Mouse (Mus musculus): Measurements from ENCODE around the gene Hist1h3g. TPM values are rescaled to one million over a fixed set of nuclear protein-coding genes. Genes with fewer than 3 reads are reported as not detected.
A peak's percentile ranks its signal among the peaks of the same experiment; 100 is the strongest.
"Not testable (repeated sequence)": the region's sequence is repeated elsewhere in the genome, so short reads cannot be mapped to it uniquely, and the experiment has no call there.

Hist1h3g gene
- polyA plus RNA-seq, 1 experiment from 2014 or later = 5.7 TPM

GRCm38 (mm10) chr13:23543965-23544786, 9.0 kb downstream of the Hist1h3g start, which contains the start of gene Hist1h3f:
Hist1h3f (plus strand) TSS chr13:23544052.
- H3K4me1 ChIP-seq (replicated peaks; ENCODE audit: control insufficient read depth, insufficient read depth, low read length) = no peaks in the 10 kb centered on the region
- peak within 1 kb of the TSS; percentile 40 for H3K4me3 ChIP-seq (ENCODE audit: low read depth, low read length)
- H3K36me3 ChIP-seq (ENCODE audit: control insufficient read depth, insufficient read depth, low read length) = no peaks in the 10 kb centered on the region
- H3K9me3 ChIP-seq (ENCODE audit: control insufficient read depth, low read length) = no peaks in the 10 kb centered on the region
- H3K4me2 ChIP-seq (ENCODE audit: low read depth, low read length, severe bottlenecking) = peak within 1 kb of the TSS; percentile 74
- DNase-seq (ENCODE audit: low spot score) (peak; percentile 79), ATAC-seq (replicated peaks; ENCODE audit: low FRiP score) (peak; percentile 94)
- H3K27ac ChIP-seq (ENCODE audit: low read depth, low read length) = peak within 1 kb of the TSS; percentile 94
- H3K27me3 ChIP-seq (ENCODE audit: control insufficient read depth, insufficient read depth, low read length) = no peaks in the 10 kb centered on the region
- H3K9ac ChIP-seq (ENCODE audit: low read length) = peak within 1 kb of the TSS; percentile 68
- under 1% methylated on average over 24 of the region's 45 CpGs for WGBS

DNA sequence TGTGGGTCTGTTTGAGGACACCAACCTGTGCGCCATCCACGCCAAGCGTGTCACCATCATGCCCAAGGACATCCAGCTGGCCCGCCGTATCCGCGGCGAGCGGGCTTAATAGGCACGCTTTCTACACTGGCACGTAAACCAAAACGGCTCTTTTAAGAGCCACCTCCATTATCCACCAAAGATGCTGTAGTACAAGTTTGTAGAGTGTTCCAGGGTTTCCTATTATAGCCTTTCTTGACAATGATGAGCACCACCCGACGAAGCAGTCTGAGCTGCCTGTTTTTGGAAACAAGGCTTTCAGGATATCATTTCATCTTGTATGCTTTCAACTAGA, 9.5 kb downstream of the Hist1h3g start:
- H3K4me3 ChIP-seq (ENCODE audit: low read depth, low read length) = peak overlapping the region; percentile 37
- ATAC-seq (replicated peaks; ENCODE audit: low FRiP score); H3K9me3 ChIP-seq (ENCODE audit: control insufficient read depth, low read length); DNase-seq (ENCODE audit: low spot score); H3K36me3 ChIP-seq (ENCODE audit: control insufficient read depth, insufficient read depth, low read length); H3K4me1 ChIP-seq (replicated peaks; ENCODE audit: control insufficient read depth, insufficient read depth, low read length); H3K27ac ChIP-seq (ENCODE audit: low read depth, low read length); H3K27me3 ChIP-seq (ENCODE audit: control insufficient read depth, insufficient read depth, low read length): not testable (repeated sequence)
- H3K9ac ChIP-seq (ENCODE audit: low read length) = peak overlapping the region; percentile 64
- H3K4me2 ChIP-seq (ENCODE audit: low read depth, low read length, severe bottlenecking) = peak overlapping the region; percentile 38; the same call in 1 of the 2 replicates
- WGBS = 0% methylated on average over 11 of the region's 14 CpGs

DNA sequence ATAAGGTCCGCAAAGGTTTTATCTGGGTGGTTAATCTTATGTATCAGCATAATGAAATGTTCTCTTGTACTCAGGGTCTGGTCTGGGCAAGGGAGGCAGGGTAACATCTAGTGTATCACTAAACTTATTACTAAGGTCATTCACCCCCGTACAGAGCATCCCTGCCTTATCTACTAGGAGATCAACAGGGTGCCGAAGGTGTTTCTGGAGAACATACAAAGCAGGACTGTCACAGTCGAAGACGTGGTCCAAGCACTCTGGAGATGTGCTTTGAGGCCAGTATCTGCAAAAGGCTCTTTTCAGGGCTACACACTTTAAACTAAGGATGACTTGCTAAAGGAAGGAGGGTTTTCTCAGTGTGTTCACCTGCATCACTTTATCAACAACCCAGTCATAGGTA, 11.5 kb downstream of the Hist1h3g start:
- H3K27me3 ChIP-seq (ENCODE audit: control insufficient read depth, insufficient read depth, low read length) = no peaks in the 10 kb centered on the region
- no peaks in the 10 kb centered on the region for H3K36me3 ChIP-seq (ENCODE audit: control insufficient read depth, insufficient read depth, low read length)
- no peak overlapping the region for H3K4me3 ChIP-seq (ENCODE audit: low read depth, low read length)
- no peaks in the 10 kb centered on the region for H3K9me3 ChIP-seq (ENCODE audit: control insufficient read depth, low read length)
- no peak overlapping the region for H3K9ac ChIP-seq (ENCODE audit: low read length)
- DNase-seq (ENCODE audit: low spot score) (no peak), ATAC-seq (replicated peaks; ENCODE audit: low FRiP score) (no peak)
- WGBS = 87% methylated on average over 5 of the region's 5 CpGs
- peak overlapping the region; percentile 62 for H3K27ac ChIP-seq (ENCODE audit: low read depth, low read length)
- no peaks in the 10 kb centered on the region for H3K4me1 ChIP-seq (replicated peaks; ENCODE audit: control insufficient read depth, insufficient read depth, low read length)
- no peak overlapping the region for H3K4me2 ChIP-seq (ENCODE audit: low read depth, low read length, severe bottlenecking)

DNA sequence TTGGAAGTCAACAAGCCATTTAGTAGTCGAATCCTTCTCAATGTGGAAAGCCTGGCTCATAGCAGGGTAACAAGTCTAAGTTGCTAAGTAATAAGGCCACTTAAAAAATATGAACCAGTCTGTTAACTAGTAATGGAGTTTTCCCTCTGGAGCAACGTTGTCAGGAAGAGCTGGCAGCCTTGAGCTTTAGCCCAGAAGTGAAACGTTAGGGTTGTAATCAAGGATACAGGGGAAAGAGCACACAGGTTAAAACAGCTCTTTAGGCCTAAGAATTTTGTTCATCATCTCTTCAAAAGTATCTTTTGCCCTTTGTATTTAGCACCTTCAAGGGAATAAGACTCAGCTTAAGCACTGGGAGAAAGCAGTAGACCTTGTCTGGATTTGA, 15.5 kb downstream of the Hist1h3g start:
- Histone ChIP-seq H3K36me3 (ENCODE audit: control insufficient read depth, insufficient read depth, low read length) (no peaks in the 10 kb centered on the region), H3K27ac (ENCODE audit: low read depth, low read length) (peak overlapping the region; percentile 93), H3K9ac (ENCODE audit: low read length) (peak overlapping the region; percentile 71), H3K4me1 (replicated peaks; ENCODE audit: control insufficient read depth, insufficient read depth, low read length) (no peaks in the 10 kb centered on the region), H3K4me3 (ENCODE audit: low read depth, low read length) (peak overlapping the region; percentile 36), H3K4me2 (ENCODE audit: low read depth, low read length, severe bottlenecking) (peak overlapping the region; percentile 55), H3K27me3 (ENCODE audit: control insufficient read depth, insufficient read depth, low read length) (no peaks in the 10 kb centered on the region), H3K9me3 (ENCODE audit: control insufficient read depth, low read length) (no peaks in the 10 kb centered on the region)
- no peak for ATAC-seq (replicated peaks; ENCODE audit: low FRiP score)
- 8% methylated on average over 3 of the region's 3 CpGs for WGBS
- no peak for DNase-seq (ENCODE audit: low spot score)

GRCm38 (mm10) chr13:23551146-23551834, 16.1 kb downstream of the Hist1h3g start, which contains the start of gene Hist1h4f:
Hist1h4f (minus strand) TSS chr13:23551648.
- H3K9me3 ChIP-seq (ENCODE audit: control insufficient read depth, low read length); H3K36me3 ChIP-seq (ENCODE audit: control insufficient read depth, insufficient read depth, low read length); H3K4me1 ChIP-seq (replicated peaks; ENCODE audit: control insufficient read depth, insufficient read depth, low read length); H3K27me3 ChIP-seq (ENCODE audit: control insufficient read depth, insufficient read depth, low read length): not testable (repeated sequence)
- WGBS = under 1% methylated on average over 44 of the region's 47 CpGs
- H3K4me2 ChIP-seq (ENCODE audit: low read depth, low read length, severe bottlenecking) = peak within 1 kb of the TSS; percentile 55
- peak within 1 kb of the TSS; percentile 36 for H3K4me3 ChIP-seq (ENCODE audit: low read depth, low read length)
- ATAC-seq (replicated peaks; ENCODE audit: low FRiP score) = peak; percentile 81
- H3K9ac ChIP-seq (ENCODE audit: low read length) = peak within 1 kb of the TSS; percentile 71
- H3K27ac ChIP-seq (ENCODE audit: low read depth, low read length) = peak within 1 kb of the TSS; percentile 93
- peak; percentile 94 for DNase-seq (ENCODE audit: low spot score)

- H3K9ac ChIP-seq (ENCODE audit: low read length) = peak overlapping the region; percentile 71
- WGBS = 50% methylated on average over 8 of the region's 8 CpGs
Observed at GRCm38 (mm10) chr13:23551931-23552914, 17.0 kb downstream of the Hist1h3g start.

DNA sequence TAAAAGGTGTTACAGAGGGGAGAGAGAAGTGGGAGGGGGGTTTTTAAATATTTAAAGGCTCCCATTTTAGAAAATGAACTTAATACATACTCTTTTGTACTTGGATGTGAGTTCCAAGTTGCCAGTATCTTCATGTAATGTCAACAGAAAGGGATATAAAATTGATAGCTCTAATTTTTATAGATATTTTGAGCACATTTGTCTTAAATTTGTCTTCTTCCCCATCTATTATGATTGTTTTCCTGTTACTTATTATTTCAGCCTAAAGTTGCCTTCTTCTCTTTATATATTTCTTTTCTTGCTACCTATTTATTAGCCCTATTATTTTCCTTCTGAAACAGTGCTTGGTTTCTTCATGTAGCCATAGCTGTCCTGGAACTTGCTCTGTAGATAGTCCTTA, 17.7 kb downstream of the Hist1h3g start, which contains the start of gene Hist1h1d:
Gene Hist1h1d (plus strand): TSS at position 301 of the 400 bp plus-strand sequence.
- no peaks in the 10 kb centered on the region for H3K36me3 ChIP-seq (ENCODE audit: control insufficient read depth, insufficient read depth, low read length)
- no peak within 1 kb of the TSS for H3K4me3 ChIP-seq (ENCODE audit: low read depth, low read length)
- peaks cover 2% of the 10 kb centered on the region; the same call in 1 of the 2 replicates for H3K4me1 ChIP-seq (replicated peaks; ENCODE audit: control insufficient read depth, insufficient read depth, low read length)
- no peaks in the 10 kb centered on the region for H3K9me3 ChIP-seq (ENCODE audit: control insufficient read depth, low read length)
- peak within 1 kb of the TSS; percentile 100 for H3K27ac ChIP-seq (ENCODE audit: low read depth, low read length)
- DNase-seq (ENCODE audit: low spot score) (no peak), ATAC-seq (replicated peaks; ENCODE audit: low FRiP score) (no peak)
- no peak within 1 kb of the TSS; the same call in 1 of the 2 replicates for H3K4me2 ChIP-seq (ENCODE audit: low read depth, low read length, severe bottlenecking)
- H3K9ac ChIP-seq (ENCODE audit: low read length) = no peak within 1 kb of the TSS; the same call in 1 of the 2 replicates
- no peaks in the 10 kb centered on the region for H3K27me3 ChIP-seq (ENCODE audit: control insufficient read depth, insufficient read depth, low read length)

More at GRCm38 (mm10) chr13:23551931-23552914, 17.0 kb downstream of the Hist1h3g start:
- Histone ChIP-seq H3K27me3 (ENCODE audit: control insufficient read depth, insufficient read depth, low read length) (no peaks in the 10 kb centered on the region), H3K36me3 (ENCODE audit: control insufficient read depth, insufficient read depth, low read length) (no peaks in the 10 kb centered on the region), H3K27ac (ENCODE audit: low read depth, low read length) (peak overlapping the region; percentile 93), H3K4me3 (ENCODE audit: low read depth, low read length) (peak overlapping the region; percentile 36), H3K4me2 (ENCODE audit: low read depth, low read length, severe bottlenecking) (peak overlapping the region; percentile 55; the same call in 1 of the 2 replicates), H3K9me3 (ENCODE audit: control insufficient read depth, low read length) (no peaks in the 10 kb centered on the region), H3K4me1 (replicated peaks; ENCODE audit: control insufficient read depth, insufficient read depth, low read length) (peaks cover 2% of the 10 kb centered on the region; the same call in 1 of the 2 replicates)
- no peak for ATAC-seq (replicated peaks; ENCODE audit: low FRiP score)
- DNase-seq (ENCODE audit: low spot score) = no peak

- H3K9ac ChIP-seq (ENCODE audit: low read length) = peak overlapping the region; percentile 94
- H3K4me2 ChIP-seq (ENCODE audit: low read depth, low read length, severe bottlenecking) = peak overlapping the region; percentile 90; the same call in 1 of the 2 replicates
- DNase-seq (ENCODE audit: low spot score) (no peak), ATAC-seq (replicated peaks; ENCODE audit: low FRiP score) (no peak)
- 27% methylated on average over 9 of the region's 9 CpGs for WGBS
- peaks cover 2% of the 10 kb centered on the region; the same call in 1 of the 2 replicates for H3K4me1 ChIP-seq (replicated peaks; ENCODE audit: control insufficient read depth, insufficient read depth, low read length)
- H3K27ac ChIP-seq (ENCODE audit: low read depth, low read length) = peak overlapping the region; percentile 100
- no peaks in the 10 kb centered on the region for H3K36me3 ChIP-seq (ENCODE audit: control insufficient read depth, insufficient read depth, low read length)
- H3K4me3 ChIP-seq (ENCODE audit: low read depth, low read length) = peak overlapping the region; percentile 59
- H3K27me3 ChIP-seq (ENCODE audit: control insufficient read depth, insufficient read depth, low read length) = no peaks in the 10 kb centered on the region
- no peaks in the 10 kb centered on the region for H3K9me3 ChIP-seq (ENCODE audit: control insufficient read depth, low read length)
Observed at GRCm38 (mm10) chr13:23554393-23554792, 19.2 kb downstream of the Hist1h3g start.

Data from forebrain, embryonic 11.5 days (tissue).